ENCODE assay signal across 33 mouse cellular contexts in the genomic region with DNA sequence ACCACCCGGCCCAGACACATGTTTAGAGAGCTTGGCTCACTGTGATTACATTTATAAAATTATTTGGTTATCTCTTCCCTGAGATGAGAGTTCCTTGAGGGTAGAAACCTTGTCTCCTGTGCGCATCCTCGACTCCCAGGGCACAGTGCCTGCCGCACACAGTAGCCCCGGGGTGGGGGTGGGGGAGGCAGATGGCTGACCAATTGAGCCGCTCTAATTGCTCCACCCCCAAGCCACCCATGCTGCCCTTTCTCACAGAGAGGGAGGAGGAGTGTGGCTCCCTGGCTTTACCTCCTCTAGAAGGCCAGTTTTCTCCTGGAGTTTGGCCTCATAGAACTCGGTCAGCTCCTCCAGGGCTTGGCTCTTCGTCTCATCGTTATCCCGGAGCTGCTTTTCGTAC. TPM values are rescaled to one million over a fixed set of nuclear protein-coding genes. Genes with fewer than 3 reads are reported as not detected.
DNase-seq lines count a peak whose midpoint lies in the region; ATAC-seq lines count a peak whose summit lies in the region.
"Had no signal": no experiment of that assay in that cellular context is flagged by ENCODE, and none has a peak within 500 bp of the region (broad histone marks: within the 10 kb centered on the region; RNA-seq: fewer than 3 reads in every experiment).

No protein-coding gene starts in this region.

- DNase-seq in forebrain, embryonic 10.5 days (ENCODE audit: extremely low spot score, low spot score), result no peak
- no peak for DNase-seq in forebrain, embryonic 11.5 days (ENCODE audit: low spot score)
- no peak for DNase-seq in midbrain, embryonic 10.5 days (ENCODE audit: low spot score)
- DNase-seq in ZHBTc4 (ENCODE audit: low read depth, low spot score), result peak; percentile 54
- DNase-seq in neural tube, embryonic 11.5 days (ENCODE audit: low spot score), result peak; percentile 14
- no peak for DNase-seq in adrenal gland, postnatal 36 days
- DNase-seq: adrenal gland, postnatal 14 days; B cell, adult 2 months; cerebellum, adult 11 months; lung, embryonic 14.5 days; midbrain, embryonic 14.5 days; right cerebral cortex, postnatal 25 days had no signal

- no peak; the same call in 1 of the 2 replicates for ATAC-seq in forebrain, embryonic 11.5 days (replicated peaks; ENCODE audit: low FRiP score)
- ATAC-seq in midbrain, embryonic 16.5 days, result no peak
- no peak for ATAC-seq in neural tube, embryonic 11.5 days (ENCODE audit: insufficient read depth, low FRiP score, low TSS enrichment)
- no peak for ATAC-seq in granulocyte monocyte progenitor cell, adult 5-6 weeks (replicated peaks; ENCODE audit: poor library complexity, severe bottlenecking)
- ATAC-seq: forebrain, embryonic 14.5 days; intestine, embryonic 16.5 days had no signal

- H3K36me3 ChIP-seq in forebrain, embryonic 10.5 days (replicated peaks), result no peaks in the 10 kb centered on the region
- H3K36me3 ChIP-seq in forebrain, embryonic 11.5 days (ENCODE audit: control insufficient read depth, insufficient read depth, low read length), result no peaks in the 10 kb centered on the region
- H3K36me3 ChIP-seq in midbrain, embryonic 10.5 days, result no peaks in the 10 kb centered on the region
- H3K36me3 ChIP-seq in midbrain, embryonic 16.5 days (ENCODE audit: control insufficient read depth, insufficient read depth, low read length), result no peaks in the 10 kb centered on the region
- H3K36me3 ChIP-seq in neural tube, embryonic 11.5 days (ENCODE audit: control insufficient read depth, insufficient read depth, low read length), result no peaks in the 10 kb centered on the region
- H3K36me3 ChIP-seq: embryonic facial prominence, embryonic 13.5 days; hindbrain, embryonic 15.5 days; limb, embryonic 15.5 days had no signal

- H3K4me1 ChIP-seq in forebrain, embryonic 10.5 days, result peaks cover 9% of the 10 kb centered on the region
- H3K4me1 ChIP-seq in forebrain, embryonic 11.5 days (replicated peaks; ENCODE audit: control insufficient read depth, insufficient read depth, low read length), result no peaks in the 10 kb centered on the region
- peaks cover 8% of the 10 kb centered on the region for H3K4me1 ChIP-seq in midbrain, embryonic 10.5 days
- H3K4me1 ChIP-seq in midbrain, embryonic 16.5 days (ENCODE audit: control insufficient read depth, insufficient read depth, low read length), result no peaks in the 10 kb centered on the region
- H3K4me1 ChIP-seq in neural tube, embryonic 11.5 days (ENCODE audit: control insufficient read depth, insufficient read depth, low read length), result no peaks in the 10 kb centered on the region
- H3K4me1 ChIP-seq: embryonic facial prominence, embryonic 13.5 days; hindbrain, embryonic 15.5 days; limb, embryonic 15.5 days had no signal

- peak overlapping the region; percentile 40; the same call in 1 of the 2 replicates for H3K27ac ChIP-seq in forebrain, embryonic 10.5 days
- H3K27ac ChIP-seq in forebrain, embryonic 11.5 days (ENCODE audit: low read depth, low read length), result no peak overlapping the region
- peak overlapping the region; percentile 63 for H3K27ac ChIP-seq in midbrain, embryonic 10.5 days (replicated peaks)
- H3K27ac ChIP-seq in midbrain, embryonic 16.5 days (ENCODE audit: low read length), result no peak overlapping the region
- no peak overlapping the region for H3K27ac ChIP-seq in neural tube, embryonic 11.5 days (ENCODE audit: low read depth, low read length)
- H3K27ac ChIP-seq: embryonic facial prominence, embryonic 13.5 days; hindbrain, embryonic 15.5 days; limb, embryonic 15.5 days; liver, embryonic 14.5 days had no signal

- no peak overlapping the region for H3K9ac ChIP-seq in forebrain, embryonic 11.5 days (ENCODE audit: low read length)
- H3K9ac ChIP-seq in midbrain, embryonic 16.5 days (ENCODE audit: low read depth, low read length), result no peak overlapping the region
- no peak overlapping the region for H3K9ac ChIP-seq in neural tube, embryonic 11.5 days (ENCODE audit: low read length)
- H3K9ac ChIP-seq: embryonic facial prominence, embryonic 13.5 days; hindbrain, embryonic 15.5 days; limb, embryonic 15.5 days; liver, embryonic 14.5 days; lung, embryonic 14.5 days had no signal

- 34% methylated on average over 11 of the region's 11 CpGs for WGBS in forebrain, embryonic 10.5 days
- 43% methylated on average over 11 of the region's 11 CpGs for WGBS in forebrain, embryonic 11.5 days
- 46% methylated on average over 11 of the region's 11 CpGs for WGBS in midbrain, embryonic 10.5 days
- WGBS in midbrain, embryonic 16.5 days, result 31% methylated on average over 11 of the region's 11 CpGs
- WGBS in neural tube, embryonic 11.5 days, result 36% methylated on average over 11 of the region's 11 CpGs

- peaks cover 11% of the 10 kb centered on the region; the same call in 1 of the 2 replicates for H3K27me3 ChIP-seq in forebrain, embryonic 10.5 days (ENCODE audit: poor library complexity, severe bottlenecking)
- no peaks in the 10 kb centered on the region for H3K27me3 ChIP-seq in forebrain, embryonic 11.5 days (ENCODE audit: control insufficient read depth, insufficient read depth, low read length)
- peaks cover 7% of the 10 kb centered on the region for H3K27me3 ChIP-seq in midbrain, embryonic 10.5 days (ENCODE audit: low read depth, poor library complexity, severe bottlenecking)
- H3K27me3 ChIP-seq in midbrain, embryonic 16.5 days (ENCODE audit: control insufficient read depth, insufficient read depth, low read depth, low read length), result no peaks in the 10 kb centered on the region
- H3K27me3 ChIP-seq in neural tube, embryonic 11.5 days (ENCODE audit: control insufficient read depth, insufficient read depth, low read length), result no peaks in the 10 kb centered on the region

- H3K4me2 ChIP-seq in forebrain, embryonic 11.5 days (ENCODE audit: low read depth, low read length, severe bottlenecking), result no peak overlapping the region
- H3K4me2 ChIP-seq in midbrain, embryonic 16.5 days (ENCODE audit: low read length), result no peak overlapping the region
- no peak overlapping the region for H3K4me2 ChIP-seq in neural tube, embryonic 11.5 days (ENCODE audit: low read depth)
- H3K4me2 ChIP-seq: embryonic facial prominence, embryonic 13.5 days; heart, embryonic 11.5 days; hindbrain, embryonic 15.5 days; limb, embryonic 15.5 days; lung, embryonic 14.5 days had no signal

- peaks cover 8% of the 10 kb centered on the region; the same call in 1 of the 2 replicates for H3K9me3 ChIP-seq in forebrain, embryonic 10.5 days
- no peaks in the 10 kb centered on the region; the same call in 1 of the 2 replicates for H3K9me3 ChIP-seq in forebrain, embryonic 11.5 days (ENCODE audit: control insufficient read depth, low read length)
- H3K9me3 ChIP-seq in midbrain, embryonic 10.5 days (replicated peaks), result 0 out of 2 replicates have a peak, but pooled peaks cover 3% of the 10 kb centered on the region
- no peaks in the 10 kb centered on the region for H3K9me3 ChIP-seq in midbrain, embryonic 16.5 days (replicated peaks; ENCODE audit: control insufficient read depth, low read length, poor library complexity, severe bottlenecking)
- no peaks in the 10 kb centered on the region for H3K9me3 ChIP-seq in neural tube, embryonic 11.5 days (ENCODE audit: control insufficient read depth, low read length)
- H3K9me3 ChIP-seq: hindbrain, embryonic 15.5 days; limb, embryonic 15.5 days had no signal

- H3K4me3 ChIP-seq in forebrain, embryonic 10.5 days, result no peak overlapping the region
- H3K4me3 ChIP-seq in forebrain, embryonic 11.5 days (ENCODE audit: low read depth, low read length), result no peak overlapping the region
- H3K4me3 ChIP-seq in midbrain, embryonic 10.5 days, result no peak overlapping the region
- no peak overlapping the region for H3K4me3 ChIP-seq in midbrain, embryonic 16.5 days (ENCODE audit: low read depth, low read length)
- H3K4me3 ChIP-seq in neural tube, embryonic 11.5 days (ENCODE audit: low read depth, low read length), result no peak overlapping the region
- H3K4me3 ChIP-seq: embryonic facial prominence, embryonic 13.5 days; erythroblast, embryonic 14.5 days; hindbrain, embryonic 15.5 days; limb, embryonic 15.5 days; myocyte had no signal

RNA-seq across cellular contexts. Expression of a gene that starts 37.7 kb away (rescaled TPM):
- polyA plus RNA-seq in forebrain, embryonic 10.5 days (2016; fragmentation: Nextera tagmentation; extraction: Ambion mirVana), result 0.68 and 0.76 TPM in 2 replicates
- polyA plus RNA-seq in forebrain, embryonic 11.5 days (2014; fragmentation: Nextera tagmentation; extraction: Ambion mirVana), result 0.25 and 0.32 TPM in 2 replicates
- polyA plus RNA-seq in midbrain, embryonic 10.5 days (2016; fragmentation: Nextera tagmentation; extraction: Ambion mirVana), result 0.28 and 0.30 TPM in 2 replicates
- polyA plus RNA-seq in midbrain, embryonic 16.5 days (2015; fragmentation: Nextera tagmentation; extraction: Ambion mirVana), result not detected in 2 replicates
- polyA plus RNA-seq in neural tube, embryonic 11.5 days (2014; fragmentation: Nextera tagmentation; extraction: Ambion mirVana), result 0.66 TPM in 1 of 2 replicates, not detected in the other
- not detected in 2 replicates for total RNA-seq in granulocyte monocyte progenitor cell, adult 5-6 weeks (2014; fragmentation: Nextera tagmentation)
- total RNA-seq in granulocyte monocyte progenitor cell, adult 5-6 weeks (2017), result 0.82 TPM in 1 of 2 replicates, not detected in the other
- not detected for total RNA-seq in adrenal gland, postnatal 36 days (2021)
- total RNA-seq: CH12.LX; gastrocnemius, adult 8-10 months had no signal
- polyA plus RNA-seq: erythroblast, embryonic 14.5 days; forebrain, embryonic 14.5 days; midbrain, embryonic 14.5 days; myocyte; testis, adult 2 months had no signal

RNA-seq across cellular contexts. Expression of a gene that starts 39.1 kb away (rescaled TPM):
- polyA plus RNA-seq in forebrain, embryonic 10.5 days (2016; fragmentation: Nextera tagmentation; extraction: Ambion mirVana), result 0.73 and 0.94 TPM in 2 replicates
- 0.80 and 0.83 TPM in 2 replicates for polyA plus RNA-seq in forebrain, embryonic 11.5 days (2014; fragmentation: Nextera tagmentation; extraction: Ambion mirVana)
- polyA plus RNA-seq in midbrain, embryonic 10.5 days (2016; fragmentation: Nextera tagmentation; extraction: Ambion mirVana), result 0.70 and 0.75 TPM in 2 replicates
- 2.0 and 2.5 TPM in 2 replicates for polyA plus RNA-seq in midbrain, embryonic 16.5 days (2015; fragmentation: Nextera tagmentation; extraction: Ambion mirVana)
- 0.47 and 0.48 TPM in 2 replicates for polyA plus RNA-seq in neural tube, embryonic 11.5 days (2014; fragmentation: Nextera tagmentation; extraction: Ambion mirVana)
- 1.2 and 1.3 TPM in 2 replicates for total RNA-seq in granulocyte monocyte progenitor cell, adult 5-6 weeks (2014; fragmentation: Nextera tagmentation)
- 2.8 and 3.9 TPM in 2 replicates for total RNA-seq in granulocyte monocyte progenitor cell, adult 5-6 weeks (2017)
- total RNA-seq in adrenal gland, postnatal 36 days (2021), result not detected
- total RNA-seq: adrenal gland, postnatal 14 days; CH12.LX; gastrocnemius, adult 8-10 months had no signal
- polyA plus RNA-seq: myocyte; spleen, adult 2 months had no signal

RNA-seq across cellular contexts. Expression of a gene that starts 39.1 kb away (rescaled TPM):
- polyA plus RNA-seq in forebrain, embryonic 10.5 days (2016; fragmentation: Nextera tagmentation; extraction: Ambion mirVana), result 210 and 221 TPM in 2 replicates
- 181 and 183 TPM in 2 replicates for polyA plus RNA-seq in forebrain, embryonic 11.5 days (2014; fragmentation: Nextera tagmentation; extraction: Ambion mirVana)
- 187 and 192 TPM in 2 replicates for polyA plus RNA-seq in midbrain, embryonic 10.5 days (2016; fragmentation: Nextera tagmentation; extraction: Ambion mirVana)
- 84.8 and 98.6 TPM in 2 replicates for polyA plus RNA-seq in midbrain, embryonic 16.5 days (2015; fragmentation: Nextera tagmentation; extraction: Ambion mirVana)
- 165 and 170 TPM in 2 replicates for polyA plus RNA-seq in neural tube, embryonic 11.5 days (2014; fragmentation: Nextera tagmentation; extraction: Ambion mirVana)
- total RNA-seq in granulocyte monocyte progenitor cell, adult 5-6 weeks (2014; fragmentation: Nextera tagmentation), result 100 and 111 TPM in 2 replicates
- 158 and 165 TPM in 2 replicates for total RNA-seq in granulocyte monocyte progenitor cell, adult 5-6 weeks (2017)
- total RNA-seq in adrenal gland, postnatal 36 days (2021), result 10 to 100 TPM; 82.2 to 94.1 TPM

RNA-seq across cellular contexts. Expression of a gene that starts 54.7 kb away (rescaled TPM):
- polyA plus RNA-seq in forebrain, embryonic 10.5 days (2016; fragmentation: Nextera tagmentation; extraction: Ambion mirVana), result 1.1 and 2.1 TPM in 2 replicates
- polyA plus RNA-seq in forebrain, embryonic 11.5 days (2014; fragmentation: Nextera tagmentation; extraction: Ambion mirVana), result 0.48 and 0.71 TPM in 2 replicates
- 0.52 and 0.53 TPM in 2 replicates for polyA plus RNA-seq in midbrain, embryonic 10.5 days (2016; fragmentation: Nextera tagmentation; extraction: Ambion mirVana)
- polyA plus RNA-seq in midbrain, embryonic 16.5 days (2015; fragmentation: Nextera tagmentation; extraction: Ambion mirVana), result not detected in 2 replicates
- 0.43 and 0.74 TPM in 2 replicates for polyA plus RNA-seq in neural tube, embryonic 11.5 days (2014; fragmentation: Nextera tagmentation; extraction: Ambion mirVana)
- not detected in 2 replicates for total RNA-seq in granulocyte monocyte progenitor cell, adult 5-6 weeks (2014; fragmentation: Nextera tagmentation)
- total RNA-seq in granulocyte monocyte progenitor cell, adult 5-6 weeks (2017), result not detected in 2 replicates
- total RNA-seq in adrenal gland, postnatal 36 days (2021), result not detected
- total RNA-seq: CH12.LX; gastrocnemius, adult 8-10 months; layer of hippocampus, adult 8-10 months; left cerebral cortex, adult 18-20 months; left cerebral cortex, postnatal 36 days; megakaryocyte, adult 5-6 weeks; neutrophil, adult 5-6 weeks had no signal
- polyA plus RNA-seq: forebrain, embryonic 14.5 days; heart, postnatal 0 days; hindbrain, embryonic 15.5 days; midbrain, embryonic 14.5 days; myocyte had no signal

Comparison
In these comparisons a context has a peak if more than half of its experiments do, and no peak if none do; other contexts are left out.
1. H3K27ac ChIP-seq: peak in forebrain, embryonic 10.5 days (single experiment) and midbrain, embryonic 10.5 days (single experiment); none in forebrain, embryonic 11.5 days (single experiment), midbrain, embryonic 16.5 days (single experiment) and neural tube, embryonic 11.5 days (single experiment).
2. DNase-seq: peak in ZHBTc4 (single experiment) and neural tube, embryonic 11.5 days (single experiment); none in forebrain, embryonic 10.5 days (single experiment), forebrain, embryonic 11.5 days (single experiment), midbrain, embryonic 10.5 days (single experiment) and adrenal gland, postnatal 36 days (0 of 2).